Mouse (Mus musculus) heart, embryonic 13.5 days (tissue): Measurements from ENCODE around the gene Hcn2. TPM values are rescaled to one million over a fixed set of nuclear protein-coding genes. Genes with fewer than 3 reads are reported as not detected.

Source experiments
- ATAC-seq: fragments of 200-750 bp; cut with Nextera tagmentation; 2 replicates; pipeline ENCODE4 v1.8.0; 2017; ENCODE audit warnings: moderate TSS enrichment; ENCODE audit not compliant: insufficient number of reproducible peaks, low FRiP score, low TSS enrichment; ENCODE audit errors: extremely low read depth
- H3K27ac ChIP-seq: fragments of 300-500 bp; sonication (generic); replicated peaks from 2 replicates; pipeline ENCODE4 v1.5.1; 2015; ENCODE audit warnings: moderate library complexity, mild to moderate bottlenecking, inconsistent platforms
- H3K27me3 ChIP-seq: fragments of 300-500 bp; sonication (generic); replicated peaks from 2 replicates; pipeline ENCODE4 v1.6.1; 2015; ENCODE audit warnings: mild to moderate bottlenecking, inconsistent platforms
- H3K36me3 ChIP-seq: fragments of 300-500 bp; sonication (generic); 2 replicates; pipeline ENCODE4 v1.6.1; 2015; ENCODE audit warnings: mild to moderate bottlenecking, inconsistent platforms
- H3K4me1 ChIP-seq: fragments of 300-500 bp; sonication (generic); 2 replicates; pipeline ENCODE4 v1.6.1; 2015; ENCODE audit warnings: inconsistent platforms
- H3K4me2 ChIP-seq: fragments of 300-500 bp; sonication (generic); 2 replicates; pipeline ENCODE4 v1.6.1; 2015; ENCODE audit warnings: inconsistent platforms, mild to moderate bottlenecking, moderate library complexity
- H3K4me3 ChIP-seq: fragments of 300-500 bp; sonication (generic); 2 replicates; pipeline ENCODE4 v1.5.1; 2015; ENCODE audit warnings: moderate library complexity, mild to moderate bottlenecking, inconsistent platforms
- H3K9ac ChIP-seq: fragments of 300-500 bp; sonication (generic); 2 replicates; pipeline ENCODE4 v1.6.1; 2015; ENCODE audit warnings: inconsistent platforms, mild to moderate bottlenecking, moderate library complexity
- H3K9me3 ChIP-seq: fragments of 300-500 bp; sonication (generic); 2 replicates; pipeline ENCODE4 v1.6.1; 2016; ENCODE audit warnings: inconsistent platforms
- WGBS: fragments of 180-500 bp; shearing (Covaris S2); methylation state at CpG from one replicate; pipeline ENCODE4 v1.1.7; 2015; ENCODE audit warnings: mixed read lengths; 5-methylcytosine and 5-hydroxymethylcytosine counted together
- polyA plus RNA-seq: library from polyadenylated mRNA; unstranded; fragments of >200 nt; fragmentation: Nextera tagmentation; extraction: Ambion mirVana; gene quantifications from 2 replicates; pipeline ENCODE4 v1.2.1, GENCODE M21; 2015

Hcn2 gene
- polyA plus RNA-seq, 1 experiment from 2014 or later = 0.09 TPM

GRCm38 (mm10) chr10:79712029-79712428 is 4.4 kb upstream of the Hcn2 start:
- Histone ChIP-seq H3K9me3 (no peaks in the 10 kb centered on the region), H3K27ac (no peak overlapping the region), H3K4me3 (no peak overlapping the region), H3K27me3 (peaks cover 35% of the 10 kb centered on the region), H3K4me1 (peaks cover 62% of the 10 kb centered on the region), H3K4me2 (no peak overlapping the region), H3K9ac (no peak overlapping the region), H3K36me3 (peaks cover 51% of the 10 kb centered on the region)
- no peak for ATAC-seq
- 77% methylated on average over 1 of the region's 1 CpGs for WGBS

- H3K9ac ChIP-seq = no peak overlapping the region
- 10% methylated on average over 6 of the region's 6 CpGs for WGBS
- H3K4me3 ChIP-seq = no peak overlapping the region
- H3K27me3 ChIP-seq = peaks cover 41% of the 10 kb centered on the region
- no peak overlapping the region for H3K27ac ChIP-seq
- H3K36me3 ChIP-seq = peaks cover 46% of the 10 kb centered on the region
- H3K4me2 ChIP-seq = peak overlapping the region; percentile 1; the same call in 1 of the 2 replicates
- H3K9me3 ChIP-seq = no peaks in the 10 kb centered on the region
- 0 out of 2 replicates have a peak, but pooled peaks have one; percentile 7 for ATAC-seq
- H3K4me1 ChIP-seq = peaks cover 62% of the 10 kb centered on the region
These were observed 3.8 kb upstream of the Hcn2 start for GRCm38 (mm10) chr10:79712499-79713126.

GRCm38 (mm10) chr10:79713163-79713562 is 3.3 kb upstream of the Hcn2 start:
- H3K4me3 ChIP-seq = no peak overlapping the region
- ATAC-seq = no peak
- no peak overlapping the region for H3K27ac ChIP-seq
- H3K9me3 ChIP-seq = no peaks in the 10 kb centered on the region
- H3K27me3 ChIP-seq = peaks cover 47% of the 10 kb centered on the region
- H3K4me1 ChIP-seq = peaks cover 59% of the 10 kb centered on the region
- WGBS = 17% methylated on average over 1 of the region's 1 CpGs
- no peak overlapping the region for H3K9ac ChIP-seq
- H3K4me2 ChIP-seq = no peak overlapping the region; the same call in 1 of the 2 replicates
- peaks cover 41% of the 10 kb centered on the region for H3K36me3 ChIP-seq

GRCm38 (mm10) chr10:79714996-79715395 is 1.4 kb upstream of the Hcn2 start:
- peaks cover 65% of the 10 kb centered on the region for H3K27me3 ChIP-seq
- H3K4me3 ChIP-seq = no peak overlapping the region
- H3K27ac ChIP-seq = no peak overlapping the region
- H3K9me3 ChIP-seq = no peaks in the 10 kb centered on the region
- no peak overlapping the region for H3K9ac ChIP-seq
- H3K36me3 ChIP-seq = peaks cover 22% of the 10 kb centered on the region
- 56% methylated on average over 4 of the region's 4 CpGs for WGBS
- H3K4me1 ChIP-seq = peaks cover 41% of the 10 kb centered on the region
- H3K4me2 ChIP-seq = no peak overlapping the region
- ATAC-seq = no peak

- Histone ChIP-seq H3K9me3 (no peaks in the 10 kb centered on the region), H3K27ac (no peak overlapping the region), H3K4me1 (peaks cover 33% of the 10 kb centered on the region), H3K4me2 (peak overlapping the region; percentile 96), H3K9ac (peak overlapping the region; percentile 73), H3K4me3 (peak overlapping the region; percentile 67), H3K27me3 (peaks cover 76% of the 10 kb centered on the region), H3K36me3 (peaks cover 3% of the 10 kb centered on the region)
- no peak for ATAC-seq
- under 1% methylated on average over 43 of the region's 44 CpGs for WGBS
These were observed 538 bp downstream of the Hcn2 start for GRCm38 (mm10) chr10:79716988-79717355.

GRCm38 (mm10) chr10:79717640-79718357 is 1.4 kb downstream of the Hcn2 start:
- WGBS = 7% methylated on average over 43 of the region's 43 CpGs
- peak overlapping the region; percentile 67 for H3K4me3 ChIP-seq
- H3K27ac ChIP-seq = no peak overlapping the region
- H3K4me2 ChIP-seq = peak overlapping the region; percentile 96
- no peaks in the 10 kb centered on the region for H3K9me3 ChIP-seq
- H3K4me1 ChIP-seq = peaks cover 25% of the 10 kb centered on the region
- no peak for ATAC-seq
- H3K27me3 ChIP-seq = peaks cover 82% of the 10 kb centered on the region
- H3K36me3 ChIP-seq = no peaks in the 10 kb centered on the region
- no peak overlapping the region for H3K9ac ChIP-seq

- no peaks in the 10 kb centered on the region for H3K36me3 ChIP-seq
- no peak overlapping the region for H3K9ac ChIP-seq
- no peak for ATAC-seq
- H3K27me3 ChIP-seq = peaks cover 57% of the 10 kb centered on the region
- H3K4me1 ChIP-seq = peaks cover 24% of the 10 kb centered on the region
- H3K4me2 ChIP-seq = no peak overlapping the region
- H3K4me3 ChIP-seq = no peak overlapping the region
- no peaks in the 10 kb centered on the region for H3K9me3 ChIP-seq
- 53% methylated on average over 5 of the region's 5 CpGs for WGBS
- no peak overlapping the region for H3K27ac ChIP-seq
These were observed 4.7 kb downstream of the Hcn2 start for GRCm38 (mm10) chr10:79721089-79721488.

- Histone ChIP-seq H3K4me3 (no peak overlapping the region), H3K36me3 (no peaks in the 10 kb centered on the region), H3K27ac (no peak overlapping the region), H3K9ac (no peak overlapping the region), H3K4me1 (peaks cover 7% of the 10 kb centered on the region), H3K4me2 (no peak overlapping the region), H3K9me3 (peaks cover 4% of the 10 kb centered on the region; the same call in 1 of the 2 replicates), H3K27me3 (peaks cover 37% of the 10 kb centered on the region)
- WGBS = 64% methylated on average over 6 of the region's 6 CpGs
- ATAC-seq = no peak
These were observed 6.6 kb downstream of the Hcn2 start for GRCm38 (mm10) chr10:79723047-79723446.

- no peak overlapping the region for H3K4me2 ChIP-seq
- ATAC-seq = no peak
- peaks cover 4% of the 10 kb centered on the region; the same call in 1 of the 2 replicates for H3K9me3 ChIP-seq
- H3K4me3 ChIP-seq = no peak overlapping the region
- no peaks in the 10 kb centered on the region for H3K36me3 ChIP-seq
- H3K9ac ChIP-seq = no peak overlapping the region
- peaks cover 37% of the 10 kb centered on the region for H3K27me3 ChIP-seq
- WGBS = 63% methylated on average over 7 of the region's 7 CpGs
- no peak overlapping the region for H3K27ac ChIP-seq
- H3K4me1 ChIP-seq = peaks cover 7% of the 10 kb centered on the region
These were observed 7.3 kb downstream of the Hcn2 start for GRCm38 (mm10) chr10:79723692-79724091.

- no peak overlapping the region for H3K27ac ChIP-seq
- WGBS = 34% methylated on average over 11 of the region's 11 CpGs
- peaks cover 13% of the 10 kb centered on the region for H3K4me1 ChIP-seq
- peaks cover 4% of the 10 kb centered on the region; the same call in 1 of the 2 replicates for H3K9me3 ChIP-seq
- H3K36me3 ChIP-seq = no peaks in the 10 kb centered on the region
- ATAC-seq = no peak
- no peak overlapping the region for H3K4me2 ChIP-seq
- H3K27me3 ChIP-seq = peaks cover 20% of the 10 kb centered on the region
- H3K4me3 ChIP-seq = no peak overlapping the region
- H3K9ac ChIP-seq = no peak overlapping the region
These were observed 9.7 kb downstream of the Hcn2 start for GRCm38 (mm10) chr10:79726090-79726489.

- ATAC-seq = no peak
- Histone ChIP-seq H3K9ac (no peak overlapping the region), H3K27ac (no peak overlapping the region), H3K4me2 (no peak overlapping the region), H3K27me3 (peaks cover 13% of the 10 kb centered on the region), H3K4me1 (peaks cover 12% of the 10 kb centered on the region), H3K4me3 (no peak overlapping the region), H3K36me3 (peaks cover 5% of the 10 kb centered on the region), H3K9me3 (peaks cover 4% of the 10 kb centered on the region; the same call in 1 of the 2 replicates)
- 69% methylated on average over 28 of the region's 28 CpGs for WGBS
These were observed 12.2 kb downstream of the Hcn2 start for GRCm38 (mm10) chr10:79728323-79729249.
